Mouse (Mus musculus) cerebellum, adult 2 months (tissue): Measurements from ENCODE around the gene Ints7. TPM values are rescaled to one million over a fixed set of nuclear protein-coding genes. Genes with fewer than 3 reads are reported as not detected.

Experiments used
- DNase-seq, 2 experiments: peaks; one replicate each; pipeline ENCODE4 v3.0.0; 2021
- H3K27ac ChIP-seq: fragments of 200-500 bp; 2 replicates; pipeline ENCODE4 v1.5.1; 2012; ENCODE audit warnings: low read length, control low read depth, inconsistent platforms; ENCODE audit not compliant: insufficient read depth
- H3K27me3 ChIP-seq: fragments of 200-500 bp; 2 replicates; pipeline ENCODE4 v1.6.1; 2012; ENCODE audit warnings: inconsistent platforms, mild to moderate bottlenecking, low read length, moderate library complexity; ENCODE audit not compliant: control insufficient read depth, insufficient read depth
- H3K4me1 ChIP-seq: fragments of 200-500 bp; 2 replicates; pipeline ENCODE4 v1.6.1; 2011; ENCODE audit warnings: low read length; ENCODE audit not compliant: control insufficient read depth, insufficient read depth
- H3K4me3 ChIP-seq: fragments of 200-500 bp; replicated peaks from 2 replicates; pipeline ENCODE3; 2011; ENCODE audit warnings: mild to moderate bottlenecking, low read depth, low read length, control low read depth; ENCODE audit not compliant: insufficient read depth
- CTCF ChIP-seq: fragments of 200-500 bp; IDR thresholded peaks from 2 replicates; pipeline ENCODE4 v1.5.1; 2011; ENCODE audit warnings: low read depth, mild to moderate bottlenecking, control low read depth, low read length, moderate library complexity, borderline replicate concordance; ENCODE audit not compliant: insufficient read depth
- POLR2A ChIP-seq: fragments of 200-500 bp; IDR thresholded peaks from 2 replicates; pipeline ENCODE4 v1.6.1; 2011; ENCODE audit warnings: low read length, control low read depth, borderline replicate concordance; ENCODE audit not compliant: insufficient read depth
- WGBS: fragments of 180-500 bp; shearing (Covaris S2); methylation state at CpG from one replicate; pipeline ENCODE4 v1.1.7; 2018; 5-methylcytosine and 5-hydroxymethylcytosine counted together
- polyA plus RNA-seq: library from polyadenylated mRNA; depleted of rRNA; stranded (reverse); fragments of >200 nt; gene quantifications from 2 replicates; pipeline ENCODE4 v1.2.3, GENCODE M21; 2012

Ints7 gene
- polyA plus RNA-seq, 1 experiment, result 34.5 TPM

DNA sequence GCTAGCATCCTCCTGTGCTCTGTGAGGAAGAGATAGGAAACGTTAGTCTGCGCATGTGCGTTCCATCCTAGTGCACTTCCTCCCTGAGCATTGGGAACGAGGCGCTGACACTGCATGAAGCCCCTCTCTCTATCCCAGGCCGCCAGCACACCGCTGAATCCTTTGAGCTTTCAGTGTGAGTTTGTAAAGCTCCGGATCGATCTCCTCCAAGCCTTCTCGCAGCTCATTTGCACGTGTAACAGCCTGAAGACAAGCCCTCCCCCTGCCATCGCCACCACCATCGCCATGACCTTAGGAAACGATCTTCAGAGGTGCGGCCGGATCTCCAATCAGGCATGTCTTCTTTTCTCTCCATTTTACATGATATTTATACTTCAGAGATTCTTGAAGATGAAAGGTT is 37.4 kb downstream of the Ints7 start:
- no peak for DNase-seq

DNA sequence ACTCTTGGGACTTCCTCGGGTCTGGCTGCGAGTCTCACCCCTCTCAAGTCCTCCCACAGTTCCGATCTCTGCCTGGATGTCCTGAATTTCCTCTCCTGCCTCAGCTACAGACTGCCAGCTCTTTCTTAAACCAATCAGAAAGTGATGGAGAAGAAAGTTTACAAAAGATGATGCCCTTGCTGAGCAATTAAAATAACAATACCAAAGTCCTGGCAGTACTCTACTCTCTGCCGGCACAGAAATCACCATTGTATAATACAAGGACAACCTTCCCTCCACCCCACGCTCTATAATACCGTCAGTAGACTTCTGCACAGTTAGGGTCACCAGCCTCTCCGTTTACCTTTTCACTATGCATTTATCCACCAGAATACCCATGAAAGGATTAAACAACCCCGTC is 40.8 kb downstream of the Ints7 start:
- Histone ChIP-seq H3K27ac (no peak overlapping the region), H3K4me3 (no peak overlapping the region), H3K27me3 (no peaks in the 10 kb centered on the region), H3K4me1 (0 out of 2 replicates have a peak, but pooled peaks cover 2% of the 10 kb centered on the region)
- WGBS, result 86% methylated on average over 8 of the region's 8 CpGs
- no peak for TF ChIP-seq CTCF
- TF ChIP-seq POLR2A, result no peak
- no peak for DNase-seq

More for the DNA sequence above, 37.4 kb downstream of the Ints7 start:
- no peaks in the 10 kb centered on the region for H3K27me3 ChIP-seq
- TF ChIP-seq POLR2A (no peak), CTCF (no peak)
- H3K4me1 ChIP-seq, result 0 out of 2 replicates have a peak, but pooled peaks cover 2% of the 10 kb centered on the region
- no peak overlapping the region for H3K27ac ChIP-seq
- no peak overlapping the region for H3K4me3 ChIP-seq
- 87% methylated on average over 16 of the region's 16 CpGs for WGBS

DNA sequence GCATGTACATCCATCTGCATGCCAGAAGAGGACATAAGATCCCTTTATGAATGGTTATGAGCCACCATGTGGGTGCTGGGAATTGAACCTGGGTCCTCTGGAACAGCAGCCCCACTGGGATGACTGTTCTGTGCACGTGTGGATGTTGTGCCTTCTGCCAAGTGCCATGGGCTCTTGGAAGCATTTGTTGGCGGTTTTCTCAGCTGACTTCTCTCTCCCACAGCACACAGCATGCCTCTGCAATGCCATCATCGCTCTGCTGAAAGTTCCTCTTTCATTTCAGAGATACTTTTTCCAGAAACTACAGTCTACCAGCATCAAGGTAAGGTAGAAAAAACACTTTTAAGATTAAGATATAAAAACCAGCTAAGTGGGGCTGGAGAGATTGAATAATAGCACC is 42.2 kb downstream of the Ints7 start:
- TF ChIP-seq POLR2A (no peak), CTCF (no peak)

DNA sequence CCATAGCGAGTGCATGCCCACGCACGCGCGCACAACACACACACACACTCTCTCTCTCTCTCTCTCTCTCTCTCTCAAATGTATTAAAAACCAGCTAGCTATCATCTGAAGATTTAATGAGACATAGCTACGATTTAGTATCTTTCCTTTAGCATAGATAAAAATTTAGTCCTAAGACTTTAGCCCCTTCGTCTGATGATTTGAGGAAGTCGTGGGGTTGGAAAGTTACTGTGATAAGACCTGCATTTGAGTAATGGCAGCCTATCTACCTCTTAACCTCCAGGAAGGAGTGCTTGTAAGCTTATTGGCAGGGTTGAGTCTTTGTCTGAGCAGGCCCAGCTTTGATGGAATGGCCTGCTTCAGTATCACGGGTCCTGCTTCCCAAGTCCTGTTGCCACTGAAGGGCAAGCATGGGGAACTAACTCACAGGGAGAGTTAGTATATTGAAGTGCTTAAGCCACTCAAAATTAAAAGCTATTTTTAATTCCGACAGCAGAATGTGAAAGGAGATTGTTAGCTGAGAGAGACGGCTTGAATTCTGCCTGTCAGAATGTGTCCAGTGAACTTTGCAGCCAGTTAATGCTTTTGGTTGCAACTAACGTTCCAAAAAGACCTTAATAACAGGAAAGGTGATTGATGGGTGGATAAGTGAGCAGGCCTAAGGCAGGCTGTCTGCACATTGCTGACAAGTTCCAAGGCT is 42.8 kb downstream of the Ints7 start:
- no peak for DNase-seq
- Histone ChIP-seq H3K27me3 (no peaks in the 10 kb centered on the region), H3K4me1 (0 out of 2 replicates have a peak, but pooled peaks cover 2% of the 10 kb centered on the region), H3K27ac (no peak overlapping the region), H3K4me3 (no peak overlapping the region)
- TF ChIP-seq POLR2A (no peak), CTCF (no peak)
- WGBS, result 93% methylated on average over 12 of the region's 12 CpGs

More for the DNA sequence above, 42.2 kb downstream of the Ints7 start:
- 58% methylated on average over 3 of the region's 3 CpGs for WGBS
- no peak for DNase-seq
- H3K4me3 ChIP-seq, result no peak overlapping the region
- no peak overlapping the region for H3K27ac ChIP-seq
- 0 out of 2 replicates have a peak, but pooled peaks cover 2% of the 10 kb centered on the region for H3K4me1 ChIP-seq
- H3K27me3 ChIP-seq, result no peaks in the 10 kb centered on the region

DNA sequence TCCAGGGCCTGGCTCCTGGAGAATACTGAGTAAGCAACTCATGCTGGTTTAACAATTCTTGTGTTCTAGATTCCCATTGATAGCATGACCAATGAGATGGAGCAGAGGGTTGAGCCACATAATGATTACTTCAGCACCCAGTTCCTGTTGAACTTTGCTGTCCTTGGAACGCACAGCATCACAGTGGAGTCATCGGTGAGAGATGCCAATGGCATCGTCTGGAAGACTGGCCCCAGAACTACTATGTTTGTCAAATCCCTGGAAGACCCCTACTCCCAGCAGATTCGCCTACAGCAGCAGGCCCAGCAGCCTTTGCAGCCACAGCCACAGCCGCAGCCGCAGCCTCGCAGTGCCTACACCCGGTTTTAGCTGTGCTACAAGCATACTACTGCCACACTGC is 45.7 kb downstream of the Ints7 start:
- 91% methylated on average over 8 of the region's 8 CpGs for WGBS
- Histone ChIP-seq H3K4me1 (no peaks in the 10 kb centered on the region), H3K27ac (no peak overlapping the region), H3K27me3 (no peaks in the 10 kb centered on the region), H3K4me3 (no peak overlapping the region)
- TF ChIP-seq CTCF (no peak), POLR2A (no peak)
- no peak for DNase-seq

DNA sequence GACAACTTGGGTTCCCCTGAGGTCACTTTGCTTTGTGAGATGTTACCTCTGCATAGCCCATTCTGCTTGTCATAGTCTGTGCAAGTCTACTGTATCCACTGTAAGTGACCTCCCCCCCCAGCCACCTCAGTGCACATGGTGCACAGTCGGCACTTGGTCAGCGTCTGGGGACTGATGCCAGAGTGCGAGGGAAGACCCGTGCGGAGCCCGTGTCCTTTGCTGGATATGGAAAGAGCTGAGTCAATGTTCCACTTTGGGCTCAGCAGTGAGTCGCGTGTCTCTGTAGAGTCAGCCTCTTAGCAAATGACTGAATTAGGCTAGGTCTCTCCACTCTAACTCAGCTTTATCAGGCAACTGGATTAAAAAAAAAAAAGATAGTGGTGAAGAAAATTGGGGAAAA is 47.4 kb downstream of the Ints7 start:
- Histone ChIP-seq H3K27me3 (no peaks in the 10 kb centered on the region), H3K27ac (no peak overlapping the region), H3K4me1 (no peaks in the 10 kb centered on the region), H3K4me3 (no peak overlapping the region)
- TF ChIP-seq POLR2A, result no peak
- no peak for TF ChIP-seq CTCF
- no peak for DNase-seq
- 64% methylated on average over 8 of the region's 8 CpGs for WGBS

DNA sequence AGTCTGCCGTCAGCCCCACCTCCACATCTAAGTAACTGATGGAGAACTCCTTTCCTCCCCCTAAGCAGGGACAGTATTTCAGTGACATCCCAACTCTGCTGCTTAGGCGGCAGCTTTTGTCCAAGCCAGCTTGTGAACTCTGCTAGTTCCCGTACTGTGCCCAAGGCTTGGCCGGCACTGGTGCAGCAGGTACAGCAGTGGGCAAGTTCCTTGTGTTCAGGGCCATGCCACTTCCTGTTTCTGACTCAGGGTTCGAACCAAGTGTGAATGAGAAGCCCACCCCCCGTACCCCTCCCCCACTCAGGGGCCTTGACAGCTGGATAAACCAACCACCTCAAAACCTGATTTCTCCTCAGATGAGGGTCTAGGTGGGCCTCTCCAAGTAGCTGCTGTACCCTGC is 49.1 kb downstream of the Ints7 start:
- no peaks in the 10 kb centered on the region for H3K4me1 ChIP-seq
- WGBS, result 81% methylated on average over 6 of the region's 6 CpGs
- no peak for DNase-seq
- no peak overlapping the region for H3K4me3 ChIP-seq
- no peak overlapping the region for H3K27ac ChIP-seq
- no peaks in the 10 kb centered on the region for H3K27me3 ChIP-seq
- no peak for TF ChIP-seq CTCF
- TF ChIP-seq POLR2A, result no peak

DNA sequence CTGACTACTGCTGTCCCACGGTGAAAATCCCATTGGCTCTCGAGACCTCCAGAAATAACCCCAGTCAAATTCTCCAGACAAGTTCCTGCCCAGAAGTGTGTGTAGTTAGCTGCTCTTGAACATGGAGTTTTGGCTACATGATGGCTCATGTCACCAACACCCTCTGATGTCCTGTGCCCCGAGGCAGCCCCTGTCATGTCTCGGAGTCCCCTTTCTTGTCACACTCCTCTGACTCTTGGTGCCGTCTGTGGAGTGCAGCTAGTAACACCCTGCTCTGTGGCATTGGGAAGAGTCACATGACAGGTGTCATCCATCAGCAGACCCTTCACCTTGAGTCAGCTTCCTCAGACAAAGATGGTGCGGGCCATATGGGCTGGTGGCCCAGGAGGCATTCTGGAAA is 49.6 kb downstream of the Ints7 start:
- 72% methylated on average over 6 of the region's 6 CpGs for WGBS
- TF ChIP-seq POLR2A (no peak), CTCF (no peak)
- no peaks in the 10 kb centered on the region for H3K4me1 ChIP-seq
- no peaks in the 10 kb centered on the region for H3K27me3 ChIP-seq
- DNase-seq, result no peak
- H3K4me3 ChIP-seq, result no peak overlapping the region
- no peak overlapping the region for H3K27ac ChIP-seq

DNA sequence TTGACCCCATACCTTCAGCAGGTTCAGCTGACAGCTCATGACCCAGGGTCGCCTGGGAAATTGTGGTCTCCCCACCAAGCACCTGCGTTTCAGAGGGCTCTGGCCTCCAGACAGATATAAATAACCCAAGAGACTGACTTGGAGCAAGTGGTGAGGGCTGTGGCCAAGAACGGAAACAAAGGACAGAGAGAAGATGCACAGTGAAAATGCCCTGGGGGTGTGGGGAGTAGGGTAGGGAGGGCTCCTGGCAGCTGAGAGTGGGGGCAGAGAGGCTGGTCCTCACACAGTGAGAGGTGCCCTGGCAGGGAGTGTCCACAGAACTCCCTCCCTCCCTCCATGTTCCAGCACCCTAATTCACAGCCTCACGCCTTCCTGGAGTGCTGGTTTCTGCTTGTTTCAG is 50.2 kb downstream of the Ints7 start:
- no peak overlapping the region for H3K27ac ChIP-seq
- no peak overlapping the region for H3K4me3 ChIP-seq
- no peak for DNase-seq
- H3K4me1 ChIP-seq, result no peaks in the 10 kb centered on the region
- TF ChIP-seq CTCF (no peak), POLR2A (no peak)
- no peaks in the 10 kb centered on the region for H3K27me3 ChIP-seq
- 18% methylated on average over 4 of the region's 4 CpGs for WGBS
